Mouse (Mus musculus) MEL (cell line): ENCODE measurements around the gene Rbms3. TPM values are rescaled to one million over a fixed set of nuclear protein-coding genes. Genes with fewer than 3 reads are reported as not detected.

Experiments used
- DNase-seq: peaks from one replicate; pipeline ENCODE4 v3.0.0; 2011; ENCODE audit warnings: low read depth, low spot score
- H3K27ac ChIP-seq: 2 replicates; pipeline ENCODE4 v1.5.1; 2012; ENCODE audit warnings: low read depth, mild to moderate bottlenecking, control low read depth, low read length, moderate library complexity; ENCODE audit not compliant: control insufficient read depth
- H3K27me3 ChIP-seq, 2 experiments: fragments of 150-350 bp in 1 of 2; sonication (generic) in 1 of 2; 2 replicates each; pipeline ENCODE4 v1.6.1; 2012; ENCODE audit warnings: low read length in 2 of 2, mild to moderate bottlenecking in 2 of 2, improper control_type of control experiment in 1 of 2, moderate library complexity in 1 of 2; ENCODE audit not compliant: insufficient read depth in 2 of 2, control insufficient read depth in 1 of 2
- H3K36me3 ChIP-seq, 2 experiments: 2 replicates each; pipeline ENCODE4 v1.6.1; 2012 to 2014; ENCODE audit warnings: low read length in 2 of 2, improper control_type of control experiment in 1 of 2, inconsistent platforms in 1 of 2, mild to moderate bottlenecking in 1 of 2; ENCODE audit not compliant: insufficient read depth in 2 of 2, control insufficient read depth in 1 of 2
- H3K4me1 ChIP-seq, 2 experiments: fragments of 150-350 bp in 1 of 2; sonication (generic) in 1 of 2; 2 replicates each; pipeline ENCODE4 v1.6.1; 2012; ENCODE audit warnings: low read length in 2 of 2, improper control_type of control experiment in 1 of 2, mild to moderate bottlenecking in 1 of 2; ENCODE audit not compliant: insufficient read depth in 2 of 2, control insufficient read depth in 1 of 2
- H3K4me3 ChIP-seq, 2 experiments: fragments of 150-350 bp in 1 of 2; sonication (generic) in 1 of 2; 2 replicates each; pipeline ENCODE4 v1.5.1; 2012; ENCODE audit warnings: low read depth in 2 of 2, low read length in 2 of 2, mild to moderate bottlenecking in 2 of 2, moderate library complexity in 2 of 2, control low read depth in 1 of 2, improper control_type of control experiment in 1 of 2; ENCODE audit not compliant: control insufficient read depth in 1 of 2, insufficient read depth in 1 of 2
- H3K79me2 ChIP-seq: 2 replicates; pipeline ENCODE4 v1.6.1; 2012; ENCODE audit warnings: mild to moderate bottlenecking, low read length, moderate library complexity; ENCODE audit not compliant: control insufficient read depth, poor library complexity, insufficient read depth
- H3K9ac ChIP-seq: 2 replicates; pipeline ENCODE4 v1.6.1; 2012; ENCODE audit warnings: low read depth, mild to moderate bottlenecking, control low read depth, low read length, moderate library complexity; ENCODE audit not compliant: control insufficient read depth, poor library complexity, severe bottlenecking
- H3K9me3 ChIP-seq: fragments of 150-350 bp; sonication (generic); replicated peaks from 2 replicates; pipeline ENCODE4 v1.6.1; 2012; ENCODE audit warnings: mild to moderate bottlenecking, low read length, improper control_type of control experiment, moderate library complexity; ENCODE audit not compliant: insufficient read depth
- CHD1 ChIP-seq: IDR thresholded peaks from 2 replicates; pipeline ENCODE4 v1.6.1; 2012; ENCODE audit warnings: low read depth, mild to moderate bottlenecking, inconsistent platforms, low read length, improper control_type of control experiment
- CHD2 ChIP-seq: IDR thresholded peaks from 2 replicates; pipeline ENCODE4 v1.6.1; 2011; ENCODE audit warnings: low read length, improper control_type of control experiment
- E2F4 ChIP-seq: IDR thresholded peaks from 2 replicates; pipeline ENCODE4 v1.6.1; 2011; ENCODE audit warnings: low read depth, low read length, improper control_type of control experiment, borderline replicate concordance
- ELF1 ChIP-seq: IDR thresholded peaks from 2 replicates; pipeline ENCODE4 v1.6.1; 2014; ENCODE audit warnings: low read depth, mild to moderate bottlenecking, inconsistent platforms, low read length, improper control_type of control experiment, moderate library complexity
- EP300 ChIP-seq, 2 experiments: IDR thresholded peaks; 2 replicates each; pipeline ENCODE4 v1.6.1; 2011; ENCODE audit warnings: improper control_type of control experiment in 2 of 2, low read length in 2 of 2, low read depth in 1 of 2, mild to moderate bottlenecking in 1 of 2
- ETS1 ChIP-seq: IDR thresholded peaks from 2 replicates; pipeline ENCODE4 v1.6.1; 2012; ENCODE audit warnings: low read depth, mild to moderate bottlenecking, inconsistent platforms, low read length, improper control_type of control experiment, moderate library complexity
- GABPA ChIP-seq: IDR thresholded peaks from 2 replicates; pipeline ENCODE4 v1.6.1; 2012; ENCODE audit warnings: low read depth, mild to moderate bottlenecking, inconsistent platforms, low read length, improper control_type of control experiment, moderate library complexity
- GATA1 ChIP-seq: IDR thresholded peaks from 2 replicates; pipeline ENCODE4 v1.6.1; 2011; ENCODE audit warnings: low read depth, low read length, improper control_type of control experiment
- MAX ChIP-seq: IDR thresholded peaks from 2 replicates; pipeline ENCODE4 v1.6.1; 2011; ENCODE audit warnings: low read length, improper control_type of control experiment
- MEF2A ChIP-seq: IDR thresholded peaks from 2 replicates; pipeline ENCODE4 v1.6.1; 2014; ENCODE audit warnings: low read depth, mild to moderate bottlenecking, inconsistent platforms, low read length, improper control_type of control experiment; ENCODE audit not compliant: poor library complexity, insufficient replicate concordance, severe bottlenecking; ENCODE audit errors: extremely low read depth
- MYC ChIP-seq: IDR thresholded peaks from 2 replicates; pipeline ENCODE4 v1.6.1; 2011; ENCODE audit warnings: low read depth, mild to moderate bottlenecking, low read length, improper control_type of control experiment, moderate library complexity
- NELFE ChIP-seq: IDR thresholded peaks from 2 replicates; pipeline ENCODE4 v1.6.1; 2011; ENCODE audit warnings: low read depth, low read length, improper control_type of control experiment
- POLR2A ChIP-seq, 2 experiments: IDR thresholded peaks; 2 replicates each; pipeline ENCODE4 v1.6.1; 2011 to 2012; ENCODE audit warnings: low read length in 2 of 2, mild to moderate bottlenecking in 2 of 2, control low read depth in 1 of 2, improper control_type of control experiment in 1 of 2, low read depth in 1 of 2, moderate library complexity in 1 of 2; ENCODE audit not compliant: control insufficient read depth in 1 of 2, insufficient read depth in 1 of 2, poor library complexity in 1 of 2
- POLR2AphosphoS2 ChIP-seq: IDR thresholded peaks from 2 replicates; pipeline ENCODE4 v1.6.1; 2011; ENCODE audit warnings: low read length, improper control_type of control experiment
- SMC3 ChIP-seq: IDR thresholded peaks from 2 replicates; pipeline ENCODE4 v1.6.1; 2011; ENCODE audit warnings: low read depth, low read length, improper control_type of control experiment
- TAL1 ChIP-seq: IDR thresholded peaks from 2 replicates; pipeline ENCODE4 v1.6.1; 2012; ENCODE audit warnings: mild to moderate bottlenecking, inconsistent platforms, low read length, moderate library complexity, mixed read lengths
- TCF12 ChIP-seq: IDR thresholded peaks from 2 replicates; pipeline ENCODE4 v1.6.1; 2014; ENCODE audit warnings: low read depth, mild to moderate bottlenecking, inconsistent platforms, low read length, improper control_type of control experiment, moderate library complexity
- UBTF ChIP-seq: IDR thresholded peaks from 2 replicates; pipeline ENCODE4 v1.6.1; 2012; ENCODE audit warnings: low read depth, mild to moderate bottlenecking, inconsistent platforms, low read length, improper control_type of control experiment, moderate library complexity, borderline replicate concordance; ENCODE audit not compliant: insufficient read depth
- ZC3H11A ChIP-seq: IDR thresholded peaks from 2 replicates; pipeline ENCODE4 v1.6.1; 2012; ENCODE audit warnings: low read depth, mild to moderate bottlenecking, inconsistent platforms, low read length, improper control_type of control experiment
- polyA plus RNA-seq, 2 experiments: library from polyadenylated mRNA; stranded (reverse) in 1 of 2; unstranded in 1 of 2; fragments of >175 nt in 1 of 2; fragments of >200 nt in 1 of 2; gene quantifications; 2 replicates each; pipeline versions ENCODE4 v1.2.1 to v1.2.4; 2012; ENCODE audit warnings: low replicate concordance in 2 of 2, low read depth in 1 of 2; ENCODE audit not compliant: insufficient read length in 2 of 2, insufficient read depth in 1 of 2, missing spikeins in 1 of 2
- total RNA-seq: library from RNA; depleted of rRNA; stranded (reverse); fragments of 300-350 nt; gene quantifications from 2 replicates; pipeline ENCODE4 v1.2.3, GENCODE M21; 2012

Gene Rbms3
- total and polyA plus RNA-seq, 3 experiments: not detected

DNA sequence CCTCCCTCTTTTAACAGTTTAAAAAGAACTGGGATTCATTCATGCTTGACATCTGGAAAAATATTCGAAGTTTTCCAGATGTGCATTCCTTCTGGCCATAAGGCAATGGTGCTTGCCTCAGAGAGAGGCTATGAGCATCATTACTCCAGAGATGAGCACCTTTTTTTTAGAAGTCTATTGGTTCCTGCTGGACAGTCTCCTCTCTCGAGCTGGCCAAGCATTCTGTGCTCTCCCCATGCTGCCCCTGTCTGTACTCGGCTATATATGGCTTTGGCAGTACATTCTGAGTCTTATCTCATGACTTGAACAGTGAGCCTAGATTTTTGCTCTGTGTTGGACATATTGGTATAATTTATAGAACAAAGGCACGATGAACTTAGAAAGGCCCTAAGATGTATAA lies 952.6 kb downstream of the Rbms3 start:
- no peak for DNase-seq
- no peak for TF ChIP-seq MAX
- TF ChIP-seq UBTF: no peak
- no peak for TF ChIP-seq TCF12
- no peaks in the 10 kb centered on the region for H3K27me3 ChIP-seq

DNA sequence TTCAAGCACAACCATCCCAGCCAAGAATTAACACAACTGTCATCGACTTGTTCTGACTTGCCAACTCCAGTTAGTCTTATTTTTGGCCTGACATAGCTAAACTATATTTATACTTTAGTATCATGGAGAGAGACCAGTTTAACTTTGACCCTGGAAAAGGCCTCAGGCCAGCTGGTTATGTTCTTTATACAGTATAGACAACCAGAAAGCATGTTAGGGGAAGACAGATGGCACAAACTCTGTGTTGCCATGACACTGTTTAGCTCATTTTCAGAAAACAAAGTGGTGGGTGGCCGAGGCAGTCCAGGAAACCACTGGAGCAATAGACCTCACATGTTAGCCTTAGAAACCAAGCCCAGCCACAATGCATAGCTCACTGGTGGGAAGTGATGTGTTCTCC lies 953.3 kb downstream of the Rbms3 start:
- Histone ChIP-seq H3K4me3 (no peak overlapping the region), H3K36me3 (no peaks in the 10 kb centered on the region), H3K79me2 (no peaks in the 10 kb centered on the region), H3K27me3 (no peaks in the 10 kb centered on the region), H3K27ac (no peak overlapping the region), H3K9ac (no peak overlapping the region), H3K4me1 (no peaks in the 10 kb centered on the region), H3K9me3 (no peaks in the 10 kb centered on the region)
- DNase-seq: no peak
- no peak for TF ChIP-seq NELFE
- TF ChIP-seq POLR2A (IDR thresholded peaks at IDR 0.05; ENCODE audit: control insufficient read depth in 1 of 2, insufficient read depth in 1 of 2, low read depth in 1 of 2, low read length in 2 of 2, poor library complexity in 1 of 2): no peak
- TF ChIP-seq ELF1: no peak
- TF ChIP-seq GABPA: no peak
- TF ChIP-seq CHD2: no peak
- TF ChIP-seq EP300 (IDR thresholded peaks at IDR 0.05; ENCODE audit: low read depth in 1 of 2, low read length in 2 of 2): no peak
- no peak for TF ChIP-seq SMC3
- no peak for TF ChIP-seq MEF2A
- TF ChIP-seq TAL1: no peak
- no peak for TF ChIP-seq POLR2AphosphoS2
- TF ChIP-seq ETS1: no peak
- TF ChIP-seq GATA1: no peak
- no peak for TF ChIP-seq MYC
- no peak for TF ChIP-seq CHD1
- TF ChIP-seq E2F4: no peak
- TF ChIP-seq UBTF: no peak
- no peak for TF ChIP-seq ZC3H11A

More for the DNA sequence above, 952.6 kb downstream of the Rbms3 start:
- Histone ChIP-seq H3K36me3 (no peaks in the 10 kb centered on the region), H3K9ac (no peak overlapping the region), H3K4me3 (no peak overlapping the region), H3K9me3 (no peaks in the 10 kb centered on the region), H3K27ac (no peak overlapping the region), H3K4me1 (no peaks in the 10 kb centered on the region), H3K79me2 (no peaks in the 10 kb centered on the region)
